Mouse (Mus musculus): ENCODE data around the gene Fbxl17. TPM values are rescaled to one million over a fixed set of nuclear protein-coding genes. Genes with fewer than 3 reads are reported as not detected.

Fbxl17 gene
- total and polyA plus RNA-seq, 3 experiments = 5.0 to 9.7 TPM; not detected in 1

GRCm38 (mm10) chr17:63146514-63146913 lies 353.3 kb downstream of the Fbxl17 start:
- TF ChIP-seq MAFK (IDR thresholded peaks at IDR 0.05; ENCODE audit: borderline replicate concordance, low read depth, low read length) = no peak
- no peak for TF ChIP-seq ZNF384 (IDR thresholded peaks at IDR 0.05; ENCODE audit: low read depth, low read length)
- TF ChIP-seq CHD2 (IDR thresholded peaks at IDR 0.05; ENCODE audit: low read length) = no peak
- no peak for TF ChIP-seq ELF1 (IDR thresholded peaks at IDR 0.05; ENCODE audit: low read depth, low read length)
- no peak for TF ChIP-seq SMC3 (IDR thresholded peaks at IDR 0.05; ENCODE audit: low read depth, low read length)
- no peak for TF ChIP-seq ZKSCAN1 (IDR thresholded peaks at IDR 0.05; ENCODE audit: low read depth, low read length)
- no peak for TF ChIP-seq NRF1 (IDR thresholded peaks at IDR 0.05; ENCODE audit: insufficient read depth, low read depth, low read length, poor library complexity, severe bottlenecking)
- TF ChIP-seq USF2 (IDR thresholded peaks at IDR 0.05; ENCODE audit: borderline replicate concordance in 1 of 2, insufficient read depth in 1 of 2, low read depth in 1 of 2, low read length in 2 of 2) = no peak
- TF ChIP-seq TAL1 (IDR thresholded peaks at IDR 0.05; ENCODE audit: low read length) = no peak
- TF ChIP-seq ZMIZ1 (IDR thresholded peaks at IDR 0.05; ENCODE audit: low read depth, low read length) = no peak
- TF ChIP-seq MYC (IDR thresholded peaks at IDR 0.05; ENCODE audit: low read depth, low read length) = no peak
- no peak for TF ChIP-seq ETS1 (IDR thresholded peaks at IDR 0.05; ENCODE audit: low read depth, low read length)
- no peak for TF ChIP-seq GATA1 (IDR thresholded peaks at IDR 0.05; ENCODE audit: low read depth, low read length)
- TF ChIP-seq KAT2A (conservative IDR thresholded peaks at IDR 0.05; ENCODE audit: low read depth, low read length) = no peak
- TF ChIP-seq E2F4 (IDR thresholded peaks at IDR 0.05; ENCODE audit: borderline replicate concordance, low read depth, low read length) = no peak
- TF ChIP-seq GABPA (IDR thresholded peaks at IDR 0.05; ENCODE audit: low read depth, low read length) = no peak
- no peak for TF ChIP-seq EP300 (IDR thresholded peaks at IDR 0.05; ENCODE audit: low read depth in 1 of 2, low read length in 2 of 2)
- TF ChIP-seq MEF2A (IDR thresholded peaks at IDR 0.05; ENCODE audit: extremely low read depth, insufficient replicate concordance, low read depth, low read length, poor library complexity, severe bottlenecking) = no peak

GRCm38 (mm10) chr17:63145751-63146491 lies 353.9 kb downstream of the Fbxl17 start:
- Histone ChIP-seq H3K9me3 (replicated peaks; ENCODE audit: insufficient read depth, low read length) (no peaks in the 10 kb centered on the region), H3K9ac (ENCODE audit: control insufficient read depth, low read depth, low read length, poor library complexity, severe bottlenecking) (no peak overlapping the region), H3K27me3 (ENCODE audit: control insufficient read depth in 1 of 2, insufficient read depth in 2 of 2, low read length in 2 of 2) (no peaks in the 10 kb centered on the region), H3K4me1 (ENCODE audit: control insufficient read depth in 1 of 2, insufficient read depth in 2 of 2, low read length in 2 of 2) (peaks cover 2 to 7% of the 10 kb centered on the region in 2 experiments; a peak in 3 of 4 replicates), H3K27ac (ENCODE audit: control insufficient read depth, low read depth, low read length) (no peak overlapping the region), H3K79me2 (ENCODE audit: control insufficient read depth, insufficient read depth, low read length, poor library complexity) (no peaks in the 10 kb centered on the region), H3K36me3 (ENCODE audit: control insufficient read depth in 1 of 2, insufficient read depth in 2 of 2, low read length in 2 of 2) (peaks cover 0 to 4% of the 10 kb centered on the region in 2 experiments; a peak in 2 of 4 replicates), H3K4me3 (ENCODE audit: control insufficient read depth in 1 of 2, insufficient read depth in 1 of 2, low read depth in 2 of 2, low read length in 2 of 2) (no peak overlapping the region)
- TF ChIP-seq RAD21 (IDR thresholded peaks at IDR 0.05; ENCODE audit: low read depth, low read length) = no peak
- no peak for TF ChIP-seq POLR2A (IDR thresholded peaks at IDR 0.05; ENCODE audit: control insufficient read depth in 1 of 2, insufficient read depth in 1 of 2, low read depth in 1 of 2, low read length in 2 of 2, poor library complexity in 1 of 2)
- TF ChIP-seq GATA1 (IDR thresholded peaks at IDR 0.05; ENCODE audit: low read depth, low read length) = peak; percentile 78
- no peak for TF ChIP-seq UBTF (IDR thresholded peaks at IDR 0.05; ENCODE audit: borderline replicate concordance, insufficient read depth, low read depth, low read length)
- no peak for TF ChIP-seq SMC3 (IDR thresholded peaks at IDR 0.05; ENCODE audit: low read depth, low read length)
- TF ChIP-seq USF2 (IDR thresholded peaks at IDR 0.05; ENCODE audit: borderline replicate concordance in 1 of 2, insufficient read depth in 1 of 2, low read depth in 1 of 2, low read length in 2 of 2) = no peak
- no peak for TF ChIP-seq ELF1 (IDR thresholded peaks at IDR 0.05; ENCODE audit: low read depth, low read length)
- TF ChIP-seq ZNF384 (IDR thresholded peaks at IDR 0.05; ENCODE audit: low read depth, low read length) = peak; percentile 97
- no peak for TF ChIP-seq POLR2AphosphoS5 (IDR thresholded peaks at IDR 0.05; ENCODE audit: borderline replicate concordance, low read depth, low read length)
- peak; percentile 32; the same call in 1 of the 2 replicates for TF ChIP-seq ZKSCAN1 (IDR thresholded peaks at IDR 0.05; ENCODE audit: low read depth, low read length)
- TF ChIP-seq JUND (IDR thresholded peaks at IDR 0.05; ENCODE audit: low read depth, low read length) = no peak
- DNase-seq (ENCODE audit: low read depth, low spot score) = peak; percentile 59

More at GRCm38 (mm10) chr17:63146514-63146913, 353.3 kb downstream of the Fbxl17 start:
- Histone ChIP-seq H3K36me3 (ENCODE audit: control insufficient read depth in 1 of 2, insufficient read depth in 2 of 2, low read length in 2 of 2) (peaks cover 0 to 4% of the 10 kb centered on the region in 2 experiments; a peak in 2 of 4 replicates), H3K79me2 (ENCODE audit: control insufficient read depth, insufficient read depth, low read length, poor library complexity) (no peaks in the 10 kb centered on the region), H3K27me3 (ENCODE audit: control insufficient read depth in 1 of 2, insufficient read depth in 2 of 2, low read length in 2 of 2) (no peaks in the 10 kb centered on the region), H3K9ac (ENCODE audit: control insufficient read depth, low read depth, low read length, poor library complexity, severe bottlenecking) (no peak overlapping the region), H3K9me3 (replicated peaks; ENCODE audit: insufficient read depth, low read length) (no peaks in the 10 kb centered on the region), H3K4me3 (ENCODE audit: control insufficient read depth in 1 of 2, insufficient read depth in 1 of 2, low read depth in 2 of 2, low read length in 2 of 2) (no peak overlapping the region), H3K4me1 (ENCODE audit: control insufficient read depth in 1 of 2, insufficient read depth in 2 of 2, low read length in 2 of 2) (peaks cover 2 to 7% of the 10 kb centered on the region in 2 experiments; a peak in 3 of 4 replicates), H3K27ac (ENCODE audit: control insufficient read depth, low read depth, low read length) (no peak overlapping the region)
- DNase-seq (ENCODE audit: low read depth, low spot score) = no peak

Data from MEL (cell line).